Comparison of ENCODE assay signal across 29 mouse cellular contexts in genomic region chr1:191787379-191787778, GRCm38 (mm10). TPM values are rescaled to one million over a fixed set of nuclear protein-coding genes. Genes with fewer than 3 reads are reported as not detected.
DNase-seq lines count a peak whose midpoint lies in the region; ATAC-seq and TF ChIP-seq lines count a peak whose summit lies in the region.
"Had no signal": no experiment of that assay in that cellular context is flagged by ENCODE, and none has a peak within 500 bp of the region (broad histone marks: within the 10 kb centered on the region; RNA-seq: fewer than 3 reads in every experiment).

No protein-coding gene starts in this region.

- TF ChIP-seq CTCF in hindbrain, postnatal 0 days (IDR thresholded peaks at IDR 0.05; ENCODE audit: low read depth) = no peak
- TF ChIP-seq CTCF in stomach, postnatal 0 days (IDR thresholded peaks at IDR 0.05; ENCODE audit: low read depth) = no peak

- ATAC-seq in hindbrain, postnatal 0 days = no peak
- peak; percentile 16; the same call in 1 of the 2 replicates for ATAC-seq in stomach, postnatal 0 days (ENCODE audit: low FRiP score, low TSS enrichment)
- ATAC-seq: CD4-positive, CD25-positive, alpha-beta regulatory T cell, adult 4 months; forebrain, postnatal 0 days; midbrain, embryonic 15.5 days had no signal

- H3K4me1 ChIP-seq in hindbrain, embryonic 10.5 days (replicated peaks) = peaks cover 20% of the 10 kb centered on the region
- no peaks in the 10 kb centered on the region for H3K4me1 ChIP-seq in hindbrain, postnatal 0 days (ENCODE audit: insufficient read depth, low read length)
- H3K4me1 ChIP-seq in stomach, postnatal 0 days (replicated peaks; ENCODE audit: control insufficient read depth, insufficient read depth) = no peaks in the 10 kb centered on the region
- H3K4me1 ChIP-seq: embryonic facial prominence, embryonic 15.5 days; limb, embryonic 12.5 days; liver, embryonic 15.5 days; midbrain, embryonic 15.5 days; neural tube, embryonic 12.5 days; stomach, embryonic 15.5 days had no signal

- peaks cover 10% of the 10 kb centered on the region; the same call in 1 of the 2 replicates for H3K9me3 ChIP-seq in hindbrain, embryonic 10.5 days
- no peaks in the 10 kb centered on the region for H3K9me3 ChIP-seq in hindbrain, postnatal 0 days (ENCODE audit: low read length)
- H3K9me3 ChIP-seq in stomach, postnatal 0 days (ENCODE audit: control insufficient read depth, low read length) = peaks cover 4% of the 10 kb centered on the region; the same call in 1 of the 2 replicates
- H3K9me3 ChIP-seq: embryonic facial prominence, embryonic 15.5 days; liver, embryonic 15.5 days; midbrain, embryonic 15.5 days; stomach, embryonic 15.5 days had no signal

- H3K4me2 ChIP-seq in hindbrain, postnatal 0 days (ENCODE audit: low read depth, low read length) = no peak overlapping the region
- no peak overlapping the region for H3K4me2 ChIP-seq in stomach, postnatal 0 days (replicated peaks; ENCODE audit: low read depth)
- H3K4me2 ChIP-seq: embryonic facial prominence, embryonic 15.5 days; forebrain, embryonic 12.5 days; heart, embryonic 11.5 days; hindbrain, embryonic 13.5 days; limb, embryonic 12.5 days; liver, embryonic 15.5 days; lung, embryonic 14.5 days; midbrain, embryonic 15.5 days; neural tube, embryonic 12.5 days; stomach, embryonic 15.5 days had no signal

- peak overlapping the region; percentile 13; the same call in 1 of the 2 replicates for H3K27ac ChIP-seq in hindbrain, embryonic 10.5 days
- no peak overlapping the region for H3K27ac ChIP-seq in hindbrain, postnatal 0 days
- no peak overlapping the region for H3K27ac ChIP-seq in stomach, postnatal 0 days (replicated peaks)
- H3K27ac ChIP-seq: embryonic facial prominence, embryonic 10.5 days; embryonic facial prominence, embryonic 15.5 days; forebrain, embryonic 12.5 days; hindbrain, embryonic 13.5 days; limb, embryonic 12.5 days; liver, embryonic 15.5 days; midbrain, embryonic 15.5 days; neural tube, embryonic 12.5 days; stomach, embryonic 15.5 days had no signal

- H3K4me3 ChIP-seq in hindbrain, embryonic 10.5 days = no peak overlapping the region
- no peak overlapping the region for H3K4me3 ChIP-seq in hindbrain, postnatal 0 days (ENCODE audit: low read length)
- H3K4me3 ChIP-seq in stomach, postnatal 0 days (ENCODE audit: low read depth, low read length) = no peak overlapping the region
- H3K4me3 ChIP-seq: embryonic facial prominence, embryonic 10.5 days; embryonic facial prominence, embryonic 15.5 days; forebrain, embryonic 12.5 days; hindbrain, embryonic 13.5 days; limb, embryonic 12.5 days; liver, embryonic 15.5 days; midbrain, embryonic 15.5 days; neural tube, embryonic 12.5 days; stomach, embryonic 15.5 days had no signal

- no peaks in the 10 kb centered on the region for H3K27me3 ChIP-seq in hindbrain, embryonic 10.5 days (ENCODE audit: insufficient read depth, poor library complexity, severe bottlenecking)
- no peaks in the 10 kb centered on the region for H3K27me3 ChIP-seq in hindbrain, postnatal 0 days (ENCODE audit: insufficient read depth, low read length)
- no peaks in the 10 kb centered on the region for H3K27me3 ChIP-seq in stomach, postnatal 0 days (ENCODE audit: control insufficient read depth, insufficient read depth, low read length)
- H3K27me3 ChIP-seq: embryonic facial prominence, embryonic 15.5 days; forebrain, embryonic 12.5 days; hindbrain, embryonic 13.5 days; limb, embryonic 12.5 days; liver, embryonic 15.5 days; midbrain, embryonic 15.5 days; neural tube, embryonic 12.5 days; stomach, embryonic 15.5 days had no signal

- no peak for TF ChIP-seq EP300 in stomach, postnatal 0 days (optimal IDR thresholded peaks at IDR 0.05)

- H3K36me3 ChIP-seq in hindbrain, embryonic 10.5 days = no peaks in the 10 kb centered on the region
- H3K36me3 ChIP-seq in hindbrain, postnatal 0 days (ENCODE audit: insufficient read depth, low read length) = no peaks in the 10 kb centered on the region
- no peaks in the 10 kb centered on the region for H3K36me3 ChIP-seq in stomach, postnatal 0 days (ENCODE audit: control insufficient read depth, insufficient read depth, low read length)
- H3K36me3 ChIP-seq: embryonic facial prominence, embryonic 15.5 days; forebrain, embryonic 12.5 days; limb, embryonic 12.5 days; liver, embryonic 15.5 days; midbrain, embryonic 15.5 days; neural tube, embryonic 12.5 days; stomach, embryonic 15.5 days had no signal

- WGBS in hindbrain, embryonic 10.5 days = 34% methylated on average over 4 of the region's 4 CpGs
- WGBS in hindbrain, postnatal 0 days = 43% methylated on average over 4 of the region's 4 CpGs
- WGBS in stomach, postnatal 0 days = 37% methylated on average over 4 of the region's 4 CpGs

- no peak for DNase-seq in hindbrain, embryonic 10.5 days (ENCODE audit: low spot score)
- DNase-seq in hindbrain, postnatal 0 days (ENCODE audit: low spot score) = no peak
- peak; percentile 71 for DNase-seq in layer of hippocampus, adult 9-11 months
- no peak for DNase-seq in layer of hippocampus, postnatal 10 days (ENCODE audit: low spot score in 2 of 2)
- peak; percentile 93 for DNase-seq in brain, adult 2 months (ENCODE audit: low read depth, low spot score)
- DNase-seq in stomach, postnatal 0 days (ENCODE audit: low spot score) = no peak
- DNase-seq in natural killer cell, adult 2 months (ENCODE audit: low spot score in 2 of 2) = no peak
- DNase-seq: adrenal gland, postnatal 14 days; cerebellum, adult 11-12 months; cerebellum, postnatal 14 days; forebrain, postnatal 0 days; gastrocnemius, postnatal 14 days; heart, postnatal 36 days; kidney, adult 11 months; kidney, postnatal 10 days; lung, embryonic 14.5 days; lung, postnatal 14 days; thymus, postnatal 4 days had no signal

- H3K9ac ChIP-seq in hindbrain, postnatal 0 days (replicated peaks; ENCODE audit: low read length) = no peak overlapping the region
- H3K9ac ChIP-seq in stomach, postnatal 0 days (ENCODE audit: low read length) = no peak overlapping the region
- H3K9ac ChIP-seq: embryonic facial prominence, embryonic 15.5 days; forebrain, embryonic 12.5 days; forebrain, postnatal 0 days; hindbrain, embryonic 13.5 days; limb, embryonic 12.5 days; liver, embryonic 15.5 days; lung, embryonic 14.5 days; midbrain, embryonic 15.5 days; neural tube, embryonic 12.5 days; stomach, embryonic 15.5 days had no signal

RNA-seq across cellular contexts. Expression of gene Nek2, which starts 33.9 kb away (rescaled TPM):
- 41.6 and 59.7 TPM in 2 replicates for polyA plus RNA-seq in hindbrain, embryonic 10.5 days (2016; fragmentation: Nextera tagmentation; extraction: Ambion mirVana)
- 9.1 and 9.5 TPM in 2 replicates for total RNA-seq in hindbrain, postnatal 0 days (2014; rRNA removed)
- 7.7 and 8.4 TPM in 2 replicates for polyA plus RNA-seq in hindbrain, postnatal 0 days (2015; fragmentation: Nextera tagmentation; extraction: Ambion mirVana)
- 1 to 10 TPM; 3.5 to 4.1 TPM for total RNA-seq in layer of hippocampus, postnatal 10 days (2021)
- polyA plus RNA-seq in stomach, postnatal 0 days (2015; fragmentation: Nextera tagmentation; extraction: Ambion mirVana) = 7.9 and 10.6 TPM in 2 replicates

Comparison
In these comparisons a context has a peak if more than half of its experiments do, and no peak if none do; other contexts are left out.
1. DNase-seq: peak in layer of hippocampus, adult 9-11 months (single experiment) and brain, adult 2 months (single experiment); none in hindbrain, embryonic 10.5 days (single experiment), hindbrain, postnatal 0 days (single experiment), layer of hippocampus, postnatal 10 days (0 of 2), stomach, postnatal 0 days (single experiment) and natural killer cell, adult 2 months (0 of 2).